In the genomic region with DNA sequence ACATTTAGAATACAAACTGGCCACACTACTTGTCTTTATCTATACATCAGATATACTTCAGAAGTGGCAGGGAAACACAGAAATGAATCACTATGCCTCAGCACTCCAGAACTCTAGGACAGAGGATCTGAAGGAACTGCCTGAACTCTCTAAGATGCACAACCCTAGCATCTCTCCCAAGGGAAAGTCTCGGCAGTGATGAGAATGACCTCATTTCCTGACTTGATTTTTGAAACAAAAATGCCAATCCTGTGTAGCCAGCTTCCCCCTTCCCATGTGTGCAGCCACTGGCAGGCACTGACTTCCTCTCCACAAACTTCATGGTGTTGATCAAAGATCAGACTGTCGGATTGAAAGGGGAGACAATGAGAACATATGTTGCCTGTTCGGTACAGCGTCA, we compare ENCODE assay signal across 22 mouse cellular contexts.
DNase-seq lines count a peak whose midpoint lies in the region; ATAC-seq and TF ChIP-seq lines count a peak whose summit lies in the region.
"Had no signal": no experiment of that assay in that cellular context is flagged by ENCODE, and none has a peak within 500 bp of the region (broad histone marks: within the 10 kb centered on the region; RNA-seq: fewer than 3 reads in every experiment).

No protein-coding gene starts in this region.

- H3K27me3 ChIP-seq in embryonic facial prominence, embryonic 11.5 days (ENCODE audit: control insufficient read depth, insufficient read depth, low read length) = no peaks in the 10 kb centered on the region
- H3K27me3 ChIP-seq in embryonic facial prominence, embryonic 10.5 days (replicated peaks; ENCODE audit: low read depth, poor library complexity, severe bottlenecking) = no peaks in the 10 kb centered on the region
- H3K27me3 ChIP-seq in kidney, postnatal 0 days (ENCODE audit: insufficient read depth, low read length) = no peaks in the 10 kb centered on the region
- H3K27me3 ChIP-seq: forebrain, embryonic 13.5 days; heart, embryonic 15.5 days; limb, embryonic 15.5 days; liver, embryonic 15.5 days had no signal

- H3K36me3 ChIP-seq in embryonic facial prominence, embryonic 11.5 days (replicated peaks; ENCODE audit: control insufficient read depth, insufficient read depth, low read depth, low read length) = no peaks in the 10 kb centered on the region
- no peaks in the 10 kb centered on the region for H3K36me3 ChIP-seq in embryonic facial prominence, embryonic 10.5 days (replicated peaks)
- no peaks in the 10 kb centered on the region for H3K36me3 ChIP-seq in kidney, postnatal 0 days (ENCODE audit: insufficient read depth, low read length)
- H3K36me3 ChIP-seq: heart, embryonic 15.5 days; hindbrain, embryonic 10.5 days; limb, embryonic 15.5 days; liver, embryonic 15.5 days had no signal

- no peak for ATAC-seq in embryonic facial prominence, embryonic 11.5 days (replicated peaks; ENCODE audit: insufficient number of reproducible peaks, low FRiP score, low TSS enrichment, low read depth)
- ATAC-seq in kidney, postnatal 0 days (replicated peaks; ENCODE audit: low FRiP score, low read depth) = no peak
- ATAC-seq: forebrain, embryonic 13.5 days had no signal

- no peak for TF ChIP-seq CTCF in kidney, postnatal 0 days (IDR thresholded peaks at IDR 0.05; ENCODE audit: low read depth)

- H3K4me1 ChIP-seq in embryonic facial prominence, embryonic 11.5 days (ENCODE audit: control insufficient read depth, insufficient read depth, low read length) = no peaks in the 10 kb centered on the region
- peaks cover 10% of the 10 kb centered on the region for H3K4me1 ChIP-seq in embryonic facial prominence, embryonic 10.5 days
- 0 out of 2 replicates have a peak, but pooled peaks cover 4% of the 10 kb centered on the region for H3K4me1 ChIP-seq in kidney, postnatal 0 days (replicated peaks; ENCODE audit: insufficient read depth, low read length)
- H3K4me1 ChIP-seq: liver, embryonic 15.5 days had no signal

- no peak overlapping the region for H3K4me3 ChIP-seq in embryonic facial prominence, embryonic 11.5 days (ENCODE audit: low read depth, low read length)
- no peak overlapping the region for H3K4me3 ChIP-seq in embryonic facial prominence, embryonic 10.5 days
- H3K4me3 ChIP-seq in kidney, postnatal 0 days (replicated peaks; ENCODE audit: low read depth, low read length) = no peak overlapping the region
- H3K4me3 ChIP-seq: forebrain, embryonic 13.5 days; heart, embryonic 15.5 days; hindbrain, embryonic 10.5 days; layer of hippocampus, adult 2 months; limb, embryonic 15.5 days; liver, embryonic 15.5 days had no signal

- H3K4me2 ChIP-seq in embryonic facial prominence, embryonic 11.5 days (ENCODE audit: low read depth, low read length) = no peak overlapping the region
- no peak overlapping the region for H3K4me2 ChIP-seq in kidney, postnatal 0 days (ENCODE audit: low read length)
- H3K4me2 ChIP-seq: forebrain, embryonic 13.5 days; heart, embryonic 15.5 days; limb, embryonic 15.5 days; liver, embryonic 15.5 days had no signal

- no peaks in the 10 kb centered on the region for H3K9me3 ChIP-seq in embryonic facial prominence, embryonic 11.5 days (replicated peaks; ENCODE audit: control insufficient read depth, low read length)
- no peaks in the 10 kb centered on the region for H3K9me3 ChIP-seq in embryonic facial prominence, embryonic 10.5 days
- no peaks in the 10 kb centered on the region for H3K9me3 ChIP-seq in kidney, postnatal 0 days (replicated peaks; ENCODE audit: low read length)
- H3K9me3 ChIP-seq: forebrain, embryonic 13.5 days; heart, embryonic 15.5 days; hindbrain, embryonic 10.5 days; limb, embryonic 15.5 days; liver, embryonic 15.5 days had no signal

- no peak overlapping the region for H3K27ac ChIP-seq in embryonic facial prominence, embryonic 11.5 days (replicated peaks; ENCODE audit: low read depth, low read length)
- H3K27ac ChIP-seq in embryonic facial prominence, embryonic 10.5 days (replicated peaks) = no peak overlapping the region
- H3K27ac ChIP-seq in kidney, postnatal 0 days = no peak overlapping the region
- H3K27ac ChIP-seq: forebrain, embryonic 13.5 days; heart, embryonic 15.5 days; hindbrain, embryonic 10.5 days; layer of hippocampus, adult 2 months; limb, embryonic 15.5 days; liver, embryonic 15.5 days had no signal

- no peak overlapping the region for H3K9ac ChIP-seq in embryonic facial prominence, embryonic 11.5 days (replicated peaks; ENCODE audit: low read length)
- no peak overlapping the region for H3K9ac ChIP-seq in kidney, postnatal 0 days (ENCODE audit: low read depth, low read length)
- H3K9ac ChIP-seq: forebrain, embryonic 13.5 days; heart, embryonic 15.5 days; limb, embryonic 15.5 days; liver, embryonic 15.5 days had no signal

- DNase-seq in embryonic facial prominence, embryonic 11.5 days (ENCODE audit: low spot score) = peak; percentile 10
- no peak for DNase-seq in embryonic facial prominence, embryonic 10.5 days (ENCODE audit: low spot score)
- peak; percentile 11 for DNase-seq in kidney, postnatal 0 days (ENCODE audit: low spot score)
- no peak for DNase-seq in kidney, adult 9 months
- peak; percentile 40 for DNase-seq in MN1 (ENCODE audit: low spot score)
- peak; percentile 10 for DNase-seq in lung, postnatal 25 days (ENCODE audit: low spot score)
- no peak for DNase-seq in cerebellum, adult 18-20 months
- no peak for DNase-seq in adrenal gland, postnatal 36 days
- DNase-seq: adrenal gland, adult 2 months; cerebellum, postnatal 10 days; kidney, adult 11 months; kidney, postnatal 10 days; layer of hippocampus, postnatal 36 days; midbrain, embryonic 14.5 days; right cerebral cortex, postnatal 25 days; thymus, adult 2 months had no signal

- 62% methylated on average over 4 of the region's 4 CpGs for WGBS in embryonic facial prominence, embryonic 11.5 days
- 62% methylated on average over 4 of the region's 4 CpGs for WGBS in embryonic facial prominence, embryonic 10.5 days
- 38% methylated on average over 4 of the region's 4 CpGs for WGBS in kidney, postnatal 0 days

Comparison
In these comparisons a context has a peak if more than half of its experiments do, and no peak if none do; other contexts are left out.
1. DNase-seq: peak in embryonic facial prominence, embryonic 11.5 days (single experiment), kidney, postnatal 0 days (single experiment), MN1 (single experiment) and lung, postnatal 25 days (single experiment); none in embryonic facial prominence, embryonic 10.5 days (single experiment), kidney, adult 9 months (single experiment), cerebellum, adult 18-20 months (0 of 2) and adrenal gland, postnatal 36 days (0 of 2).